Mouse (Mus musculus): ENCODE data around the gene Nat14. TPM values are rescaled to one million over a fixed set of nuclear protein-coding genes. Genes with fewer than 3 reads are reported as not detected.

Gene Nat14
- polyA plus RNA-seq, 1 experiment, result 2.7 TPM

DNA sequence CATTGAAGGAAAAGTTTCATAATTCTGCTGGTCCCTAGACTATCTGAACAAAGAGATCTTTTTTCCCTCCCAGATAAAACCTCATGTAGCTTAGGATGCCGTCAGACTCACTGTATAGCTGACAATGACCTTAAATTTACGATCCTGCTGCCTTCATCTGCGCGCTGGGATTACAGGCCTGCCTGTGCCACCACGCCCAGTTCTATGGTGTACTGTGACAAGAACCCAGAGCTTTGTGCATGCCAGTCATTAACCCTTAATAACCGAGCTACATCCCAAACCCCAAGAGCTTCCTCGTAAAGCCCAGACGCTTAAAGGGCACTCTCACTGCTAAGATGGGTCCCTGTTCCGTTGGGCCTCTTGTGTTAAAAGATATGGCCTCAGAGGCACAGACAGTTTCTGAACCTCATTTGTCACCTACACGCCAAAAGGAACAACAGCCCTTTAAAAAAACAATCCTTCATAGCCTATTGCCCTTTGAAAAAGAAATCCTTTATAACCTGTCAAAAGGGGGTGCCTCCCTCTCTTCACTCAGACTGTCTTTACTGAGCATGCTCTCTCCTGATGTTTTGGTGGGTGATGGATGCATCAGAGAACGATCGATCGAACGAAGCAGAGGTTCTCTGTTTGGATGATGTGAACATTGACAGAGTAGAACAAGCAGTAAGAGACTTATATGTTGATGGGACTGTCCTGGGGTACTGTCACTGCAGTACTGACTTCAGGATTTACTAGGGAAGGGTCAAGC is 6.0 kb upstream of the Nat14 start:
- peaks cover 14% of the 10 kb centered on the region for H3K36me3 ChIP-seq (ENCODE audit: control insufficient read depth, insufficient read depth)
- H3K79me2 ChIP-seq (ENCODE audit: control insufficient read depth, insufficient read depth), result peaks cover 26% of the 10 kb centered on the region
- peaks cover 9% of the 10 kb centered on the region for H3K79me3 ChIP-seq (ENCODE audit: low read depth)
- TF ChIP-seq USF1 (IDR thresholded peaks at IDR 0.05; ENCODE audit: low read depth), result no peak
- TF ChIP-seq MYOG (IDR thresholded peaks at IDR 0.05; ENCODE audit: control insufficient read depth, extremely low read depth, insufficient read length), result no peak
- no peaks in the 10 kb centered on the region for H3K27me3 ChIP-seq (ENCODE audit: control insufficient read depth, insufficient read depth, insufficient read length)
- peak overlapping the region; percentile 49 for H3K4me3 ChIP-seq (ENCODE audit: insufficient read depth, poor library complexity, severe bottlenecking)
- H3ac ChIP-seq (ENCODE audit: control insufficient read depth, insufficient read length, low read depth), result peak overlapping the region; percentile 70

DNA sequence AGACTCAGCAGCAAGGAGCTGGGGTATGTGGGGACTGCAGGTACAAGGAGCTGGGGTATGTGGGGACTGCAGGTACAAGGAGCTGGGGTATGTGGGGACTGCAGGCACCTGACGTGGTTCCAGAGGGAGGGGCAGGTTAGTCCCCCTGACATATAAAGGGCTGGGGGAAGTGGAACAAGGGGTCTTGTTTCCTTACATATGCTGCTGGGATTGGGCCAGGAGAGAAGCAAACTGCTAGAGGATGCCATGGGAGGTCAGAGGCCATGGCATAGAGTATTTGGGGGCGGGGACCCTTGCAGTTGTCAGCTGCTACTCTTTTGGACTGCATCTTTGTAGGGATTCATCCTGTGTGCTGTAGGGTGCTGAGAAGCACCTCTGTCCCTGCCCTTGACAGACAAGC is 4.3 kb upstream of the Nat14 start:
- no peaks in the 10 kb centered on the region for H3K27me3 ChIP-seq (ENCODE audit: control insufficient read depth, insufficient read depth, insufficient read length)
- H3K79me2 ChIP-seq (ENCODE audit: control insufficient read depth, insufficient read depth), result peaks cover 26% of the 10 kb centered on the region
- peaks cover 14% of the 10 kb centered on the region for H3K36me3 ChIP-seq (ENCODE audit: control insufficient read depth, insufficient read depth)
- no peak overlapping the region for H3ac ChIP-seq (ENCODE audit: control insufficient read depth, insufficient read length, low read depth)
- H3K79me3 ChIP-seq (ENCODE audit: low read depth), result peaks cover 9% of the 10 kb centered on the region
- TF ChIP-seq FOSL1 (IDR thresholded peaks at IDR 0.05; ENCODE audit: insufficient read depth, low read length, poor library complexity, severe bottlenecking) (no peak), MYOD1 (IDR thresholded peaks at IDR 0.05; ENCODE audit: control insufficient read depth, insufficient read length, low read depth) (no peak), CTCF (IDR thresholded peaks at IDR 0.05; ENCODE audit: control insufficient read depth, insufficient read depth, insufficient read length) (no peak), USF1 (IDR thresholded peaks at IDR 0.05; ENCODE audit: low read depth) (no peak), CEBPB (IDR thresholded peaks at IDR 0.05; ENCODE audit: low read depth) (no peak), MAX (IDR thresholded peaks at IDR 0.05) (no peak), MYOG (IDR thresholded peaks at IDR 0.05; ENCODE audit: control insufficient read depth, extremely low read depth, insufficient read length) (no peak)
- H3K4me3 ChIP-seq (ENCODE audit: insufficient read depth, poor library complexity, severe bottlenecking), result no peak overlapping the region

DNA sequence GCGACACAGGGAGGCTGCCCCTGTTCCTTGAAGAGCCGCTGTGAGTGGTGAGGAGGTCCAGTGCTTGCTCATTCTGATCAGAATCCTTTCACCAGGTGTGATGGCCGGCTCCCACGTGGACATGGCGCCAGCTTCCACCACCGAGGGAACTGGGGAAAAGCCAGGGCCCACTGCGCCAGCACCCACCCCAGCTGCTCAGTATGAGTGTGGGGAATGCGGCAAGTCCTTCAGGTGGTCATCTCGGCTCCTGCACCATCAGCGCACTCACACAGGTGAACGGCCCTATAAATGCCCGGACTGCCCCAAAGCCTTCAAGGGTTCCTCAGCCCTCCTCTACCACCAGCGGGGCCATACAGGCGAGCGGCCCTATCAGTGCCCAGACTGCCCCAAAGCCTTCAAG is 3.1 kb upstream of the Nat14 start:
- peaks cover 26% of the 10 kb centered on the region for H3K79me2 ChIP-seq (ENCODE audit: control insufficient read depth, insufficient read depth)
- H3K36me3 ChIP-seq (ENCODE audit: control insufficient read depth, insufficient read depth), result peaks cover 14% of the 10 kb centered on the region
- H3K79me3 ChIP-seq (ENCODE audit: low read depth), result peaks cover 9% of the 10 kb centered on the region
- no peaks in the 10 kb centered on the region for H3K27me3 ChIP-seq (ENCODE audit: control insufficient read depth, insufficient read depth, insufficient read length)
- H3K4me3 ChIP-seq (ENCODE audit: insufficient read depth, poor library complexity, severe bottlenecking), result no peak overlapping the region
- H3ac ChIP-seq (ENCODE audit: control insufficient read depth, insufficient read length, low read depth), result no peak overlapping the region
- TF ChIP-seq CTCF (IDR thresholded peaks at IDR 0.05; ENCODE audit: control insufficient read depth, insufficient read depth, insufficient read length) (no peak), FOSL1 (IDR thresholded peaks at IDR 0.05; ENCODE audit: insufficient read depth, low read length, poor library complexity, severe bottlenecking) (no peak), MYOD1 (IDR thresholded peaks at IDR 0.05; ENCODE audit: control insufficient read depth, insufficient read length, low read depth) (no peak), CEBPB (IDR thresholded peaks at IDR 0.05; ENCODE audit: low read depth) (no peak), MAX (IDR thresholded peaks at IDR 0.05) (no peak), MYOG (IDR thresholded peaks at IDR 0.05; ENCODE audit: control insufficient read depth, extremely low read depth, insufficient read length) (no peak), USF1 (IDR thresholded peaks at IDR 0.05; ENCODE audit: low read depth) (no peak)

DNA sequence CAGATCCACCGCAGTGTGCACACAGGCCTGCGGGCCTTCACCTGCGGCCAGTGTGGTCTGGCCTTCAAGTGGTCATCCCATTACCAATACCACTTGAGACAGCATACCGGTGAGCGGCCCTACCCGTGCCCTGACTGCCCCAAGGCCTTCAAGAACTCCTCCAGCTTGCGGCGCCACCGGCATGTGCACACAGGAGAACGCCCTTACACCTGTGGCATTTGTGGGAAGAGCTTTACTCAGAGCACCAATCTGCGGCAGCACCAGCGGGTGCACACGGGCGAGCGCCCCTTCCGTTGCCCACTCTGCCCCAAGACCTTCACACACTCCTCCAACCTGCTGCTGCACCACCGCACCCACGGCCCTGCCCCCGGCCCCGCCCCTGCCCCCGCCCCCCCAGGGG is 2.7 kb upstream of the Nat14 start:
- peaks cover 14% of the 10 kb centered on the region for H3K36me3 ChIP-seq (ENCODE audit: control insufficient read depth, insufficient read depth)
- H3ac ChIP-seq (ENCODE audit: control insufficient read depth, insufficient read length, low read depth), result no peak overlapping the region
- no peak overlapping the region for H3K4me3 ChIP-seq (ENCODE audit: insufficient read depth, poor library complexity, severe bottlenecking)
- no peak for TF ChIP-seq MAX (IDR thresholded peaks at IDR 0.05)
- no peak for TF ChIP-seq FOSL1 (IDR thresholded peaks at IDR 0.05; ENCODE audit: insufficient read depth, low read length, poor library complexity, severe bottlenecking)
- no peak for TF ChIP-seq MYOD1 (IDR thresholded peaks at IDR 0.05; ENCODE audit: control insufficient read depth, insufficient read length, low read depth)
- TF ChIP-seq CEBPB (IDR thresholded peaks at IDR 0.05; ENCODE audit: low read depth), result no peak
- TF ChIP-seq CTCF (IDR thresholded peaks at IDR 0.05; ENCODE audit: control insufficient read depth, insufficient read depth, insufficient read length), result no peak
- no peak for TF ChIP-seq MYOG (IDR thresholded peaks at IDR 0.05; ENCODE audit: control insufficient read depth, extremely low read depth, insufficient read length)
- no peak for TF ChIP-seq USF1 (IDR thresholded peaks at IDR 0.05; ENCODE audit: low read depth)
- H3K79me3 ChIP-seq (ENCODE audit: low read depth), result peaks cover 9% of the 10 kb centered on the region
- H3K79me2 ChIP-seq (ENCODE audit: control insufficient read depth, insufficient read depth), result peaks cover 26% of the 10 kb centered on the region
- no peaks in the 10 kb centered on the region for H3K27me3 ChIP-seq (ENCODE audit: control insufficient read depth, insufficient read depth, insufficient read length)

DNA sequence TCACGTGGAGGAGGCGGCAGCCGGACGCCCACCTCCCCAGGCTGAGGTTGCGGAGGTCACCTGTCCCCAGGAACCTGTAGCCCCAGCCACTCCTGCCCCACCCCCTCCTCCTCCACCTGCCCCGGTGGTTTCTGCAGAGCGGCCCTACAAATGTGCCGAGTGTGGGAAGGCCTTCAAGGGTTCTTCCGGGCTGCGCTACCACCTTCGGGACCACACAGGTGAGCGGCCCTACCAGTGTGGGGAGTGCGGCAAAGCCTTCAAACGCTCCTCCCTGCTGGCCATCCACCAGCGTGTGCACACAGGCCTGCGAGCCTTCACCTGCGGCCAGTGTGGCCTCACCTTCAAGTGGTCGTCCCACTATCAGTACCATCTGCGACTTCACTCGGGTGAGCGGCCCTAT is 1.9 kb upstream of the Nat14 start:
- H3K79me3 ChIP-seq (ENCODE audit: low read depth), result peaks cover 9% of the 10 kb centered on the region
- TF ChIP-seq FOSL1 (IDR thresholded peaks at IDR 0.05; ENCODE audit: insufficient read depth, low read length, poor library complexity, severe bottlenecking) (no peak), CEBPB (IDR thresholded peaks at IDR 0.05; ENCODE audit: low read depth) (no peak), MYOD1 (IDR thresholded peaks at IDR 0.05; ENCODE audit: control insufficient read depth, insufficient read length, low read depth) (no peak), CTCF (IDR thresholded peaks at IDR 0.05; ENCODE audit: control insufficient read depth, insufficient read depth, insufficient read length) (no peak), MYOG (IDR thresholded peaks at IDR 0.05; ENCODE audit: control insufficient read depth, extremely low read depth, insufficient read length) (no peak), MAX (IDR thresholded peaks at IDR 0.05) (no peak), USF1 (IDR thresholded peaks at IDR 0.05; ENCODE audit: low read depth) (no peak)
- peaks cover 14% of the 10 kb centered on the region for H3K36me3 ChIP-seq (ENCODE audit: control insufficient read depth, insufficient read depth)
- no peaks in the 10 kb centered on the region for H3K27me3 ChIP-seq (ENCODE audit: control insufficient read depth, insufficient read depth, insufficient read length)
- no peak overlapping the region for H3K4me3 ChIP-seq (ENCODE audit: insufficient read depth, poor library complexity, severe bottlenecking)
- H3K79me2 ChIP-seq (ENCODE audit: control insufficient read depth, insufficient read depth), result peaks cover 26% of the 10 kb centered on the region
- no peak overlapping the region for H3ac ChIP-seq (ENCODE audit: control insufficient read depth, insufficient read length, low read depth)

DNA sequence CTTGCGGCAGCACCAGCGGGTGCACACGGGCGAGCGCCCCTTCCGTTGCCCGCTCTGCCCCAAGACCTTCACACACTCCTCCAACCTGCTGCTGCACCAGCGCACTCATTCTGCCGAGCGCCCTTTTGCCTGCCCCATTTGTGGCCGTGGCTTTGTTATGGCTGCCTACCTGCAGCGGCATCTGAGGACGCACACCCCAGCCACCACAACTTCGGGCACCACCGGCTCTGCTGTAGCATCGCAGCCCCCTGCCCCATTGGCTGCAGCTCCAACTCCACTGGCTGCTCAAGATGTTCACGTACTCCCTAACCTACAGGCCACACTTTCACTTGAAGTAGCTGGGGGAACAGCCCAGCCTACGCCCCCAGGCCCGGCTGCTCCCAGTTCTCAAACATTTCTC is 1.3 kb upstream of the Nat14 start:
- H3K4me3 ChIP-seq (ENCODE audit: insufficient read depth, poor library complexity, severe bottlenecking), result no peak overlapping the region
- no peak for TF ChIP-seq MYOD1 (IDR thresholded peaks at IDR 0.05; ENCODE audit: control insufficient read depth, insufficient read length, low read depth)
- H3K27me3 ChIP-seq (ENCODE audit: control insufficient read depth, insufficient read depth, insufficient read length), result no peaks in the 10 kb centered on the region

More for the DNA sequence above, 1.3 kb upstream of the Nat14 start:
- Histone ChIP-seq H3K79me3 (ENCODE audit: low read depth) (peaks cover 9% of the 10 kb centered on the region), H3K36me3 (ENCODE audit: control insufficient read depth, insufficient read depth) (peaks cover 14% of the 10 kb centered on the region), H3ac (ENCODE audit: control insufficient read depth, insufficient read length, low read depth) (no peak overlapping the region), H3K79me2 (ENCODE audit: control insufficient read depth, insufficient read depth) (peaks cover 26% of the 10 kb centered on the region)

All from C2C12 (cell line).